Mouse (Mus musculus) left cerebral cortex, postnatal 10 days (tissue): ENCODE measurements around the gene Gm11639. TPM values are rescaled to one million over a fixed set of nuclear protein-coding genes. Genes with fewer than 3 reads are reported as not detected.

Experiments used
- DNase-seq, 2 experiments: peaks; one replicate each; pipeline ENCODE4 v3.0.0; 2021 to 2022; ENCODE audit warnings: low spot score in 2 of 2, mixed read lengths in 1 of 2; ENCODE audit errors: extremely low spot score in 1 of 2
- intact Hi-C: fragments of 180-260 bp; cut with DNase I; formaldehyde crosslinking; loops from one replicate; pipeline ENCODE4 v1.15.1; 2025
- total RNA-seq, 2 experiments: library from RNA; stranded (reverse); gene quantifications; 2 replicates each; pipeline ENCODE4 v1.2.3; 2021

The Gm11639 gene
- total RNA-seq = 1 to 10 TPM; 1.5 to 1.7 TPM

GRCm38 (mm10) chr11:104685548-104685947 is at the start of gene Gm11639:
Gene Gm11639 (plus strand): TSS chr11:104685707.
- intact Hi-C loops = no loop called here
- DNase-seq = peak in 1 of 2 experiments; percentile 40

- peak in 1 of 2 experiments; percentile 15 for DNase-seq
- intact Hi-C loops = no loop called here
Measured at GRCm38 (mm10) chr11:104637010-104637409, 48.5 kb upstream of the Gm11639 start.

- intact Hi-C loops = no loop called here
- peak in 1 of 2 experiments; percentile 28 for DNase-seq
Measured at GRCm38 (mm10) chr11:104638006-104638405, 47.5 kb upstream of the Gm11639 start.

- no peak for DNase-seq
- intact Hi-C loops = no loop called here
Measured at GRCm38 (mm10) chr11:104638906-104639305, 46.6 kb upstream of the Gm11639 start.

- no peak for DNase-seq
- intact Hi-C loops = no loop called here
Measured at GRCm38 (mm10) chr11:104639634-104640033, 45.9 kb upstream of the Gm11639 start.

GRCm38 (mm10) chr11:104640894-104641293 is 44.6 kb upstream of the Gm11639 start:
- intact Hi-C loops = no loop called here
- DNase-seq = no peak

- no peak for DNase-seq
- intact Hi-C loops = no loop called here
Measured at GRCm38 (mm10) chr11:104643236-104643635, 42.3 kb upstream of the Gm11639 start.

GRCm38 (mm10) chr11:104645402-104645801 is 40.1 kb upstream of the Gm11639 start:
- intact Hi-C loops = no loop called here
- DNase-seq = no peak

GRCm38 (mm10) chr11:104646173-104646572 is 39.3 kb upstream of the Gm11639 start:
- intact Hi-C loops = no loop called here
- no peak for DNase-seq

- intact Hi-C loops = no loop called here
- no peak for DNase-seq
Measured at GRCm38 (mm10) chr11:104646611-104647010, 38.9 kb upstream of the Gm11639 start.

GRCm38 (mm10) chr11:104647188-104647867 is 38.2 kb upstream of the Gm11639 start:
- no peak for DNase-seq
- intact Hi-C loops = no loop called here

- intact Hi-C loops = no loop called here
- DNase-seq = no peak
Measured at GRCm38 (mm10) chr11:104648571-104648970, 36.9 kb upstream of the Gm11639 start.

GRCm38 (mm10) chr11:104660599-104660998 is 24.9 kb upstream of the Gm11639 start:
- intact Hi-C loops = no loop called here
- DNase-seq = no peak

GRCm38 (mm10) chr11:104661106-104661505 is 24.4 kb upstream of the Gm11639 start:
- intact Hi-C loops = no loop called here
- no peak for DNase-seq

GRCm38 (mm10) chr11:104661531-104662205 is 23.8 kb upstream of the Gm11639 start:
- intact Hi-C loops = no loop called here
- DNase-seq = peak; percentile 29 to 48

GRCm38 (mm10) chr11:104662573-104662972 is 22.9 kb upstream of the Gm11639 start:
- no peak for DNase-seq
- intact Hi-C loops = no loop called here

GRCm38 (mm10) chr11:104663241-104663877 is 22.1 kb upstream of the Gm11639 start:
- DNase-seq = no peak
- intact Hi-C loops = no loop called here

- intact Hi-C loops = no loop called here
Measured at GRCm38 (mm10) chr11:104663878-104664261, 21.6 kb upstream of the Gm11639 start.

GRCm38 (mm10) chr11:104664441-104664840 is 21.1 kb upstream of the Gm11639 start:
- DNase-seq = no peak
- intact Hi-C loops = no loop called here

More at GRCm38 (mm10) chr11:104663878-104664261, 21.6 kb upstream of the Gm11639 start:
- DNase-seq = no peak

GRCm38 (mm10) chr11:104667399-104667798 is 18.1 kb upstream of the Gm11639 start:
- intact Hi-C loops = no loop called here
- no peak for DNase-seq
